Mouse (Mus musculus) layer of hippocampus, postnatal 14 days (tissue): ENCODE measurements around the gene Ap5s1. TPM values are rescaled to one million over a fixed set of nuclear protein-coding genes. Genes with fewer than 3 reads are reported as not detected.

Experiments used
- DNase-seq, 2 experiments: peaks; one replicate each; pipeline ENCODE4 v3.0.0; 2021 to 2022; ENCODE audit warnings: low spot score in 2 of 2, mixed read lengths in 1 of 2
- long read RNA-seq, 2 experiments: library from polyadenylated mRNA; stranded (forward); transcript quantifications; one replicate each; pipeline ENCODE4 v2.0.0; 2021
- total RNA-seq, 2 experiments: library from RNA; stranded (reverse); gene quantifications; 2 replicates each; pipeline ENCODE4 v1.2.3; 2021

Ap5s1 gene
- 10 to 100 TPM; 25.4 to 26.2 TPM for total RNA-seq
- long read RNA-seq, experiment 1, transcript Ap5s1-205 (2 exons, 868 nt): major isoform, 17 of 21 reads
- long read RNA-seq, experiment 1, partial matches to known transcripts: 0 of 21 reads
- long read RNA-seq, experiment 1, other reads (novel, unspliced or antisense): 4 of 21 reads
- long read RNA-seq, experiment 2, transcript Ap5s1-203 (3 exons, 1,521 nt): minor isoform, 10 of 58 reads
- long read RNA-seq, experiment 2, transcript Ap5s1-205 (2 exons, 868 nt): major isoform, 37 of 58 reads
- long read RNA-seq, experiment 2, partial matches to known transcripts: 2 of 58 reads
- long read RNA-seq, experiment 2, other reads (novel, unspliced or antisense): 7 of 58 reads

- DNase-seq: no peak
Measured at GRCm38 (mm10) chr2:131206778-131207177, at the start of gene Ap5s1. Gene Ap5s1 (plus strand): TSS chr2:131207078.

DNA sequence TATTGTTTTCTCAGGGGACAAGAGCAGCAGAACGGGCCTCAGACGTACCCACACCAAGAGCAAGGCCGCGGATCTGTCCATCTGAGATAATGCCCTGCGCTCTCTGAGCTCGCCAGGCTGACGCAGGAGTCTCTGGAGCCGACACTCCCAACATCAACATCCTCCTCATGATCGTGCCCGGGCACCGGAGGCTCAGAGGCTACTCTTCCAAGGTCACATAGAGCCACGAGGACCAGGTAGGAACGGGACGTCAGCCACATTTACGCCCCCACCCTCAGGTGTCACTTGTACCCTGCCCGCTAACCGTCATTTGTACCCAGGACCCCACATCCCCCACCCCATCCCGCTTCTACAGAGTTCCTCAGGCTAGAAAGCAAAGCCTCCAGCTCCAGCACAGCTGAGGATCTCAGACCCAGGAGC lies 47.4 kb upstream of the Ap5s1 start:
- no peak for DNase-seq

DNA sequence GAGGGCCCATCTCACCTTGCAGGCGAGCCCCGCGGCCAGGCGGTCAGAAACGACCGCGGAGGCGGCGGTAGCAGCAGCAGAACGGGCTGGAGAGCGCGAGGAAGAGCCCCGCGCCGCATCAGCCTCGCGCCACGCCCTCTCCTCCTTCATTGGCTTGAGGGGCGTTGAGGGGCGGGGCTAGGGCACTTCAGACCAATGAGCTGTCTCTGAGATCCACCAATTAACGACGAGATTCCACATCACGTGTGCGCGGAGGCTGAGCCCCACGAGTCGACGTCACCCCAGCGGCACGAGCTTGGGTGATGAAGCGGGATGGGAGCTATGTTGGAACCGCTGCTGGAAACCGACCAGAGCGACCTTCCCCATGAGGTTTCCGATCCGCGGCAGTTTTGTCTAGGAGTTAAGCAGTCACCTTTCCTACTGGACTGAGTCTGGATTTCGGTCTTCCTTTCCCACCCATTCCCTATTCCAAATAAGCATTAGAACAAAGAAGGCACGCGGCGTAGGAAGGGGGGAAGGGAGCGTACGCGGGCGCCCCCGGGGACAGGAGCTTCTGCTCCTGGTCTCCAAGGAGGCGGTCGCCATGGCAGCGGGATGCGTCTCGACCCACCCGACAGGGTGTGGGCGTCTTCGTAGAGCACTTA lies 46.8 kb upstream of the Ap5s1 start, which contains the start of gene 1700037H04Rik:
TSS of gene 1700037H04Rik (minus strand) at position 144 of the 644 bp plus-strand sequence.
- DNase-seq: peak; percentile 94 to 98

DNA sequence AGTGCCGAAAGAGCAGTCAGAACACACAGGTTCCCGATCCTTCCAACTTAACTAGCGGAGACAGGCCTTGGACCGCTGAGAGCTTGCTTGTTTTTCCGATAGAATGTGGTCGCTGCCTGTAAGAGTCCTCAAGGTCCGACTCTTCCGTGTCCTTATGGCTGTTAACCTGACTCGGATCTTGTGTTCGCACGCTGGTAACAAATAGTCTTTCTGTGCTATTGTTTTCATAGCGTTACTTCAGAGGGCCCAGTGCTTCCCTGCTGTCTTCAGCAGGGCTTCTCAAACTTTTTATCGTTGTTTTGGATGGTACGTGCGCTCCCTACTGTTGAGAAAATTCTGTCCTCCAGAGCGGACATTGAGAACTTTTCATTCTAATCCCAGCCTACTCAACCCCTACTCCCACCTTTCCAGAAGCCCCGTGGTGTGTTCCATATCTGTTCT lies 46.2 kb upstream of the Ap5s1 start:
- peak in 1 of 2 experiments; percentile 54 for DNase-seq

GRCm38 (mm10) chr2:131163924-131164323 lies 43.0 kb upstream of the Ap5s1 start:
- DNase-seq: no peak

- DNase-seq: no peak
Measured at GRCm38 (mm10) chr2:131166172-131166571, 40.7 kb upstream of the Ap5s1 start.

DNA sequence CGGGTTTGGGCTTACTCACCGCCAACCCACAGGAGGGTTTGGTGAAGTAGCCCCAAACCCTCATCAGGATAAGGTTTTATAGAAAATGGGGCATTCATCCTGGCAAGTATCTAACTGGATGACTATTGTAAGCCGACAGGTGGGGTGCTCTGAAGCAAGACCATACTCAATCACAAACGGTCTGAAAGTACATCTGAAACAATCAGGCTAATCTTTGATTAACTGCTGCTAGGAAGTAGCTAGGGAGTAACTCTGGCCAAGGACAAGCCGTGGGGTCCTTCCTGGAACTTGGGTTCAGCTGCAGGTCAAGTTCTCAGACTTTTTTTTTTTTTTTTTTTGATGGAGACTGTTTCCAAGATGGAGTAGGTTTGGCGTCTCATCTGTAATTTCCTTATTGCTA lies 38.9 kb upstream of the Ap5s1 start:
- no peak for DNase-seq

DNA sequence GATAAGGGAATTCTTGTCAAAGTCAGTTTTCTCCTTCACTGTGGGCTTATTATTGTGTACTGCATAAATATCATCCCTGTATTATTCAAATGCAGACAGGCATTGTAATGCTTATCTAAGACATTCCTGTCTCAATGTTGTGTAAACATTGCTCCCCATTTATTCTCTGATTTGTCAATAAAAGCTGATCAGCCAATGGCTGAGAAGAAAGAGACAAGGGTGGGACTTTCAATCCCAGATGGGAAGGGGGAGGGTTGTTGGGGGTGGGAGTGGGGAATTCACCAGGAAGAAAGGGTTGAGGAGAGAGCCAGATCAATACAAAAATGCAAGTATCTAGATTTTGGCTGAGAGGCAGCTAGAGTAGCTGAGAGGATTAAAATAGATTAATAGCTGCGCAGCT lies 38.0 kb upstream of the Ap5s1 start:
- no peak for DNase-seq

- DNase-seq: no peak
Measured at GRCm38 (mm10) chr2:131170936-131171335, 35.9 kb upstream of the Ap5s1 start.

DNA sequence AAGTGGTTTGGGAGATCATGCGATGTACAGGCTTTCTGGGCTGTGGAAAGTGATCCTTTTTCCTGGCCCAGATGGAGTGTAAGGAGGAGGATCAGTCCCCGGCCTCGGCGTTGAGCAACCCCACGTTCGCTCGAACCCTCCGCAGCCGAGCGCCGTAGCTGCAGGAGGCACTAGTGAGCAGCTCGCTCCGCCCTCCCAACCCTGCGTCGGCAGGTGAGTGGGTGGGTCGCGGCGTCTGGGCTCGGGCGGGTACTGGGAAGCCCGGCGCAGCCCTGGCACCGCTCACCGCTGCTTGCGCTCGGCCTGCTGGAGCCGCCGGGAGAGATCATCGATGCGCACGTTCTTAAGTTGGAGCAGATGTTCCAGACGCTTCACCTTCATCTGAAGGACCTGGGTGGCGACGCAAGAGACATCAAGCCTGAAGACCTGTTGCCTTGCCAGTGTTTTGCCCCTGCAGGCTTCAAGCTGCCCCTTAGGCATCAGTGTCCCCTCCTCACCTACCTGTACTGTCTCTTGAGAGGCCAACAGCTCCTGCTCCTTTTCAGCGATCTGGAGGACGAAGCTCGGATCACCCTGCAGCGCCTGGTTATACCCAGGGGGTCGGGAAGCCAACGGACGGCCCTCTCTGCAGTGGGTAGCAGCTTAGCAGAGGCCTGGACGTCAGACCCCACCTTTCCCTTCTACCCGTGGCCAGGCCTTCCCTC lies 35.3 kb upstream of the Ap5s1 start:
- DNase-seq: peak; percentile 64

DNA sequence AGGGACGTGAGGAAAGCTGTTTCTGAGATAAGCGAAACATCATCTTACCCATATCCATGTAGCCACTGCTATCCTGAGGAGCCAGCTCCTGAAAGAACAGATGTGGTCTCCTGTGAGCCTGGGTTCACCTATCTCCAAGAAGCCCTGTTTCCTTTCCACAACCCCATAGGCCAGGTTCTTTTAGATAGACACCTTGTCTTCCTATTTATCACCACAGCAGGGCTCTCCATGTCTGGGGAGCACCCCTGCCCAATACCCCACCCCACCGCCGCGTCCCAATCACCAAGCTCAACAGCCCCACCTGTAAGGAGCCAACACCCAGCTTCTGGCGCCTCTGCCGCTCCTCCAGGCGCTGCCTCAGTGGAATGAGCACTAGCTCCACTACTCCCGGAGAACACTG lies 34.6 kb upstream of the Ap5s1 start:
- DNase-seq: no peak

DNA sequence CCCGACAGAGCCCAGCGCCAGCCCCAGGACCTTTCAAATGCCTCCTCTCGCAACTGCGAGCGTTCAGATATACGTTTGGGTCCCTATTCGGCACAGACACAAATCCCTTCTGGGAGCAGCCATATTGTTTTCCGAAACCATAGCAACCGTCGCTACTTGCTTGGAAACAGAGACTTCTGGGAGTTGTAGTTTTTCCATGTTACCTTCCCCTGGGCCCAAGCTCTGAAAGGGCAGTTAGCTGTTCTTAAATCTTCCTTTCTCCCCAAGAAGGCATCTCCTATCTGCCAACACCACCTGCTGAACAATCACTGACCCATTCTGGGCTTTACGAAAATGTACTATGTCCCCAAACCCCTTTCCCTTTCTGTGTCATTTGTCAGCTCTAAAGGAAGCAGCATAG lies 32.2 kb upstream of the Ap5s1 start:
- DNase-seq: peak; percentile 59 to 86

- no peak for DNase-seq
Measured at GRCm38 (mm10) chr2:131175286-131175944, 31.5 kb upstream of the Ap5s1 start.

DNA sequence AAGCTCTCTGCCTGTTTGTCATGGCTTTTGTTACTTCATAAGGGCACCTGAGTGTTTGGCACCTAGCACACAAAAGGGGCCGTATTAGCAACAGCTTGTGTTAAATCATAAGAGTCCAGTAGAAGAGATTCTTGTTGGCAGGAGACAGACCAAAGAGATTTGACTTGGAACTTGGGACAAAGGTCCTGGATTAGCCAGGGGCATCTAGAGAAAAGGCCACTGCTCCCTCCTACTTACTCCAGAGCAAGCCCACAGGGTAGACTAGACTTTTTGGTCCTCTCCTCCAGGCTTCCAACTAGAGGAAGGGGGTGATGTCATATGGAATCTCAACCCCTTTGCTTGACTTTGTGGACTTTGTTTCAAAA lies 31.0 kb upstream of the Ap5s1 start:
- DNase-seq: no peak

DNA sequence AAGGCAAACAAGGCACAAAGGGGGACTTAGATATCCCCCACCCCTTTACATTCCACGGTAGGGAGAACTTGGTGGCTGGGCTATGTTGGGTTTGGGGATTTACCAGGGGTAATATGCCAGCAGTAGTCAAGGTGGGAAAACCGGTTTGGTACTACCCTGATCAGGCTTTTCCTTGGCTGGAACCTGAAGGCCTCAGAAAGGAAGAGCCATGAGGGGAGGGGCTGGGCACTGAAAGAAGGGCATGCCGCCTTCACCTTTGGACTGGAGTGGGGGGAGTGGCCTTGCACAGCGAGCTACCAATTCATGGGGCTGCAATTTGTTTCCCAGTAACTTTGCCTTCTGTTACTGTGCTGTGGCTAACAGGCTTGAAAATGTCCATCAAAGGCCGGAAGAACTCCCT lies 30.4 kb upstream of the Ap5s1 start:
- no peak for DNase-seq

- no peak for DNase-seq
Measured at GRCm38 (mm10) chr2:131177932-131178331, 28.9 kb upstream of the Ap5s1 start.

GRCm38 (mm10) chr2:131178828-131179245 lies 28.0 kb upstream of the Ap5s1 start:
- no peak for DNase-seq

GRCm38 (mm10) chr2:131179246-131179886 lies 27.5 kb upstream of the Ap5s1 start:
- DNase-seq: peak in 1 of 2 experiments; percentile 69

DNA sequence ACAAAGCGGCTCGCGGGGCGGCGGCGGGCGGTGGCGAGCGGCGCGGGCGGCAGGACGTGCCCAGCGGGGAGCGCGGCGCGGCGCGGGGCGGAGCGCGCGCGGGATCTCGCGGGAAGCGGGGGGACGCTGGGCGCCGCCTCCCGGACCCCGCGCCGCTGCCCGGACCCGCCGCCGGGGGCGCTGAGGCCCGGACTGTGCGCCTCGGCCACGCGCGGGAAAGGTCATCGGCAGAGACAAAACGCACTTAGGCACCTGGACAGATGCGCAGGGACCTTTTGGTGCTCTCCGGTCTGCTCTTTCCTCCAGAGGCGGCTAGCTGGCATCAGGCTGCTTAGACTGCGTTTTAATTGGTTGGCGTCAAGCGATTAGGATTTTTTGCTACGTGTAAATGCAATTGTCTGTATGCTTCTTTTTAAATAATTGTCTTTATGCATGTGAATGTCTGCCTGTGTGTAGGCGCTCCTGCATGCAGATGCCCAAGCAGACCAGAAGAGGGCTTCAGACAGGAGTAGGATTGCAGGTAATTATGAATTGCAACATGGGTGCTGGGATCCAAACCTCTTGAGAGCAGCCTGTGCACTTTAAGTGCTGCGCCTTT lies 26.8 kb upstream of the Ap5s1 start, which contains the start of gene Cenpb:
TSS of gene Cenpb (minus strand) at position 78 of the 598 bp plus-strand sequence.
- DNase-seq: peak; percentile 84 to 87

- DNase-seq: no peak
Measured at GRCm38 (mm10) chr2:131186343-131186742, 20.5 kb upstream of the Ap5s1 start.
